Mouse (Mus musculus) c-Kit-positive CD71-positive TER-119-positive erythroid progenitor cells, embryonic 14.5 days (primary cell): ENCODE measurements at regions not wholly inside any gene's neighbourhood (a gene's known extent, or its start where the extent isn't known, plus 50 kb on each side); places are given as distances from the start of the nearest gene placed in this dataset.

Experiments
- DNase-seq: peaks from one replicate; pipeline ENCODE4 v3.0.0-alpha.2; 2013; ENCODE audit warnings: low spot score

- no peak for DNase-seq
Observed at GRCm38 (mm10) chr10:43634371-43635080, 56.4 kb downstream of the Cd24a start.

GRCm38 (mm10) chr10:43641169-43641945, 63.3 kb downstream of the Cd24a start:
- DNase-seq, result no peak

GRCm38 (mm10) chr10:43646326-43646725, 68.2 kb downstream of the Cd24a start:
- no peak for DNase-seq

GRCm38 (mm10) chr10:43646965-43647364, 68.9 kb downstream of the Cd24a start:
- no peak for DNase-seq

GRCm38 (mm10) chr10:43648186-43648585, 70.1 kb downstream of the Cd24a start:
- no peak for DNase-seq

- no peak for DNase-seq
Observed at GRCm38 (mm10) chr10:43648815-43649447, 70.8 kb downstream of the Cd24a start.

DNA sequence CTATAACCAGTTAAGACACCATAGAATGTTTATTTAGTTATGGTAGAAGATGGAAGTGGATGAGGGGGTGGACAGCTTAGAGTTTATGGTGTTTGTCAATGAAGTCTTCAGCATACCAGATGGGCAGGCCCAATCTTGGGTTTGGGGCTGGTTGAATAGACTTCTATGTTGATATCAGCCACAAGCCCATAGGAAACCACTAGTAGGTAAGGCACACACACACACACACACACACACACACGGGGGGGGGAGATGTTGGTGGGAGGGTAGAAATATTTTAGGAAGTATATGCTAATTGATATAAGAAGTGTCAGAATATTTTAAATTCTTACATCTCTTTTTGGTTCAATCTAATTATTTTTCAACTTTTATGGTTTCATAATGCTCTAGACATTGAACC, 72.4 kb downstream of the Cd24a start:
- DNase-seq, result no peak

- no peak for DNase-seq
Observed at GRCm38 (mm10) chr10:43651505-43651904, 73.4 kb downstream of the Cd24a start.

DNA sequence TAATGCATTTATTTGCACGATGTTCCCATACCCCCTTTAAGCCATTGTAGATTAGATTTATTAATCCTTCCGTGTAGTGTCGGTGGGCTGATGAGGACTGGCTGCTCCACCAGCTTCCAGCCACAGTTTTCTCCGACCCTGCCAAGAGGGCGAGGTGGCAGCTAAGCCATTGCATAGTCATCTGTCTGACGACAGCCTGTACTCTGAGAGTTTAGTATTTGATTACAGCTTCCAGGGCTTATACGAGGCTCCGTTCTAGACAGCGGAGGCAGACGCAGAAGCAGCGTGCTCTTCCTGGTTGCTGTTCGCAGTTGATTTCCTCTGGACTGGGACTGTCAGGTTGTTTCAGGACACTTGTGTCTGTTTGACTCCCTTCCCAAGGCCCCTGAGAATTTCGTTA, 73.8 kb downstream of the Cd24a start:
- DNase-seq, result no peak

GRCm38 (mm10) chr10:43655082-43655671, 77.1 kb downstream of the Cd24a start:
- DNase-seq, result no peak

GRCm38 (mm10) chr10:43655680-43656079, 77.6 kb downstream of the Cd24a start:
- DNase-seq, result no peak

DNA sequence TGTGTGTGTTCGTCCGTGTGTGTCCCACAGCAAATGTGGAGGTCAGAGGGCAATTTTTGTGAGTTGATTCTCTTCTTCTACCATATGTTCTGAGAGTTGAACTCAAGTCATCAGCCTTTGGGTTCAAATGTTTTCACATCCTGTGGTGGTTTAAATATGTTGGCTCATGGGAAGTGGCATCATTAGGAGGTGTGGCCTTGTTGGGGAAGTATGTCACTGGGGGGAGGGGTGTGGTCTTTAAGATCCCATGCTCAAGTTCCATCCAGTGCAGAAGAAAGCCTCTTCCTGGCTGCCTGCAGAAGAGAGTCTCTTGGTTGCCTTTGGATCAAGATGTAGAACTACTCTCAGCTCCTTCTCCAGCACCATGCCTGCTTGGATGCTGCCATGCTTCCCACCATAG, 78.1 kb downstream of the Cd24a start:
- no peak for DNase-seq

DNA sequence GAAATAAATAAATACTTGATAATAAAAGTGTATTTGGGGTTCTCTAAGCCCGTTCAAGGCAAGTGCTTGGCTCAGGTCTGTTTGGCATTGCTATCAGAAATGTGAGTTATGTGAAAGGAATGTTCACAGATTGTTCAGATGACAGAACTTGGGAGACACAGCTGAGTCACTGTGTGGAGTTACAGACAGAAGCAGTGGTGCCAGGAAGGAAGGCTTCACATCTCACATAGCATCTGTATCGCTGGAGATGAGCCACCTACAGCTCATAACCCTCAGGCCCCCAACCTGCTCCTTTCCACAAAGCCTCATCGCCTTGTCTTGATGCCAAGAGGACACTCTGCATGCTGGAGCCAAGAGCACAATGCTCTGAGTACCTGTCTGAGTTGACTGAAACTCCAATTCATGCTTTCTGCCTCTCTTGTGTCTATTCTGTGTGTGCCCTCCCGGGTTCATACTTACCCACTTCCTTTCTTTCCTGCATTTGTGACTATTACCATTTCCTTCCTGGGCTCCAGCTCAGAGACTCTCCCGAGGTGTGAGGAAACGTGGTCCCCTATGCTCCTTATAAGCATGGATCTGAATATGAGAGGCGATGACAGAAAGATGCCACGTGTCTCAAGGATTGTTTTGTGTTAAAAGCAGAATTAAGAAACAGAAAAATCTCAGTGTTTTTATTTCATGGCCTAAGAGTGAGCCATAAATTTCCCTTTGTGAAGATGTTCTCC, 79.6 kb downstream of the Cd24a start:
- no peak for DNase-seq

GRCm38 (mm10) chr10:43658226-43658593, 80.1 kb downstream of the Cd24a start:
- no peak for DNase-seq

DNA sequence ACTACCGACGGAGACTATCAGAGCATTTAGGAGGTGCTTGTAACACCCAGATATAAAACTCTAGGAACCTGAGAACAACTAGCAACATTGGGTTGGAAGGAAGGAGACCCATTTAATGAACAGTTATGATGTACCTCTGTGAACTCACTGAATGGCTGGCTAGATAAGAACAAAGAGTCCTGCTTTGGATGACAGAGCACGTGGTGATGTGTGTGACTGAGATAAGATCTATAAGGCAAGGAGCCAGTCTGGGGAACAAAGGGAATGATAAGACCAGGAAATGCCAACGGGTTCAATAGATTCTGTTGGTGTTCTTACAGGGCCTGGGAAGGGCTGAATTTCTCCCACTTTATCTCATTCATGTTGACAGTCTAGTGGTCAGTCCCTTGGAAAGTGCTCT, 86.8 kb downstream of the Cd24a start:
- no peak for DNase-seq

DNA sequence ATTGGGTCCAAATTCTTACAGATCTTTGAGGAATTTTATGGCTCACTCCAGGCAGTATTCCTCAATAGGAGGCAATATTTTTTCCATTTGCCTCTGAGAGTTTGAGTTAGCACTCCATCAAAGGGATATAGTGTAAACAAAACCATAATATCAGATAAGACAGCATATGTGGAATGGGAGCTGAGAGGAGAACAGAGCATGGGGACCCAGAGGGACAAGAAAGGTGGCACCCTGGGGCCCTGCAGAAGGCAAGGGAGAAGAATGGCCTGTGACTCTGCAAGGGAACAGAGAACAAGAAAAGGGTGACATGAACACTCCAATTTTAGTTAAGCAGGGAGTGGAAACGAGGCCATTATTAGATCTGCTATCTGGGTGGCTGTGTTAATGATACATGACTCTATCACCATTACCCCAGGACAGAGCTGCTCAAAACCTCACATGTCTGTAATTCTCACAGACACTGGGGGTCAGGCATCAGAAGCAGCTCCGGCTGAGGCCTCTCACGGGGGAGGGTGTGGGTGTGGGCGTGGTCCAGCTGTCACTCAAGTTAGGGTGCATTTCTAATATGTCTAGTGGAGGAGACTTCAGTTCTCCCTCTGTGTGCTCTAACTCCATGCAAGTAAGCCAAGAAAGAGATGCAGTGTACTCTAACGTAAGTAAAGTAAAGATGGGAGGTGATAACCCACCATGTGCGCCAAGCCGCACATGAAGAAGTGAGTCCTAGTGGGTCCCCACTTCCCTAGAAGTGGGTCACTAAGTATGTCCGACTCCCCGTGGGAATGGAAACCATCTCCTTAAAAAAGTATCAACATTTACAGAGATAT, 88.4 kb downstream of the Cd24a start:
- peak; percentile 79 for DNase-seq

DNA sequence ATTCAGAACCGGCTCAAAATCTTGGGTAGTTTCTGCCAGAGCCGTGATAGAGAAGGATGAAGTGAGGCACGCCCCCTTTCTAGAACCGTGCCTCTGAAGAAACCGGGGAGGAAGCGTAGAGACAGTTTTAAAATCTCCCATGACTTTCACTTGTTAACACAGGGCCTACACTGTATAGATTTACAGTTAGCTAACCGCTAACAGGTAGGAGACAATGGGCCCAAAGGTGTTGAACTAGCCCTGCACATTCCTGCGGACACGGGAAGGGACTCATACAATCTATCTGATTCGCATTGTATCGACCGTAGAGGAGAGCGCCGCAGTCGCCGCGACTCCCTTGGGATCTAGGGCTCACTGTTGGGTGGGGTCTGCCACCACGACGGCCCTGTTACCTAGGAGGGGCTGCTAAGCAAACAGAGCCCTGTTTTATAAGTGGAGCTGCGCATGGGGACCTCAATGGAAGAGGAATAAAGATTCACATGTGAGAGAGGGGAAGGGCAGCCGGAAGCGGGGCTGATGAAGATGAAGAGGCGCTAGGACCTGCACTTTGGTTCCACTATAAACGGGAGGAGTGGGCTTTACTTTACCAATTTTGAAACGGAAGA, 89.1 kb downstream of the Cd24a start:
- no peak for DNase-seq

- no peak for DNase-seq
Observed at GRCm38 (mm10) chr10:43667732-43668247, 89.7 kb downstream of the Cd24a start.

DNA sequence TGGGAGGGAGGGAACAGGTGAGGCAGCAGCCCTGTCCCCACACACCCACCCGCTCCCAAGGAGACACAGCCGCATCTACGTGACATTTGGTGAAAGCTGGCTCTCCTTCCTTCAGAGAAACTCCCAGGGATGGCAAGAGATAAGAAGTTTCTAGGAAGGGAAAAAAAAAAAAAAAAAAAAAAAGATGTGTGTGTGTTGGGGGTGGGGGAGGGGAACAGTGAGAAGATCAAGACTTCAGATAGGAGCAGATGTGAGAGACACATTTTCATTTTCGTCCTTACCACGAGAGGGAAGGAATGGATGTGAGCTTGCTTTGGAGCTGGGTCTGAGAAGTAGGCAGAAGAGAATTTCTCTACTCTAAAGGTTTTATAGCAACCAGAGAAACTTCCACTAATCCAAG, 91.4 kb downstream of the Cd24a start:
- DNase-seq, result no peak

GRCm38 (mm10) chr10:43670745-43671144, 92.7 kb downstream of the Cd24a start:
- DNase-seq, result no peak

GRCm38 (mm10) chr10:43671785-43672184, 93.7 kb downstream of the Cd24a start:
- no peak for DNase-seq
